Mouse (Mus musculus): ENCODE data around the gene Gm9837.

Gm9837 gene

GRCm38 (mm10) chr11:53469968-53470695 is at the start of gene Gm9837:
Gene Gm9837, minus strand, starts transcription at chr11:53470479.
- DNase-seq: peak; percentile 92

GRCm38 (mm10) chr11:53519207-53520121 is 49.2 kb upstream of the Gm9837 start, which contains the start of gene Sept8:
Gene Sept8, plus strand, starts transcription at chr11:53519257.
- DNase-seq: peak; percentile 73

GRCm38 (mm10) chr11:53518759-53519158 is 48.5 kb upstream of the Gm9837 start:
- DNase-seq: no peak

- DNase-seq: no peak
Observed at GRCm38 (mm10) chr11:53516775-53517627, 46.7 kb upstream of the Gm9837 start.

GRCm38 (mm10) chr11:53510351-53510750 is 40.1 kb upstream of the Gm9837 start:
- DNase-seq: no peak

GRCm38 (mm10) chr11:53508591-53508990 is 38.3 kb upstream of the Gm9837 start:
- no peak for DNase-seq

- peak; percentile 41 for DNase-seq
Observed at GRCm38 (mm10) chr11:53508152-53508551, 37.9 kb upstream of the Gm9837 start.

GRCm38 (mm10) chr11:53507098-53507805 is 37.0 kb upstream of the Gm9837 start:
- peak; percentile 32 for DNase-seq

- peak; percentile 94 for DNase-seq
Observed at GRCm38 (mm10) chr11:53505026-53505663, 34.9 kb upstream of the Gm9837 start.

GRCm38 (mm10) chr11:53504376-53504775 is 34.1 kb upstream of the Gm9837 start:
- peak; percentile 30 for DNase-seq

GRCm38 (mm10) chr11:53503738-53504137 is 33.5 kb upstream of the Gm9837 start:
- no peak for DNase-seq

GRCm38 (mm10) chr11:53502039-53502765 is 31.9 kb upstream of the Gm9837 start:
- no peak for DNase-seq

- no peak for DNase-seq
Observed at GRCm38 (mm10) chr11:53500569-53500968, 30.3 kb upstream of the Gm9837 start.

- no peak for DNase-seq
Observed at GRCm38 (mm10) chr11:53496946-53497345, 26.7 kb upstream of the Gm9837 start.

GRCm38 (mm10) chr11:53495417-53495816 is 25.1 kb upstream of the Gm9837 start:
- DNase-seq: no peak

- DNase-seq: no peak
Observed at GRCm38 (mm10) chr11:53493243-53493955, 23.1 kb upstream of the Gm9837 start.

- no peak for DNase-seq
Observed at GRCm38 (mm10) chr11:53491954-53492401, 21.7 kb upstream of the Gm9837 start.

- DNase-seq: no peak
Observed at GRCm38 (mm10) chr11:53489421-53489820, 19.1 kb upstream of the Gm9837 start.

- DNase-seq: no peak
Observed at GRCm38 (mm10) chr11:53489007-53489406, 18.7 kb upstream of the Gm9837 start.

Data from cerebellum, adult 11 months (tissue).